Mouse (Mus musculus): Measurements from ENCODE around the gene Fyttd1.

GRCm38 (mm10) chr16:32913937-32914881 lies 36.9 kb downstream of the Fyttd1 start, which contains the start of gene Lrch3:
- TF ChIP-seq POLR2A (IDR thresholded peaks at IDR 0.05; ENCODE audit: borderline replicate concordance, insufficient read depth, low read length) (peak; percentile 94), CTCF (IDR thresholded peaks at IDR 0.05; ENCODE audit: borderline replicate concordance, insufficient read depth, low read depth, low read length) (no peak)

Data from cerebellum, adult 2 months (tissue).